Mouse (Mus musculus) kidney, postnatal 25 days (tissue): ENCODE data around the gene Chmp4b.

Experiments used
- DNase-seq, 2 experiments: peaks; one replicate each; pipeline ENCODE4 v3.0.0; 2021; ENCODE audit warnings: mixed read lengths in 2 of 2

The Chmp4b gene

GRCm38 (mm10) chr2:154684901-154685470 lies 33.5 kb downstream of the Chmp4b start:
- DNase-seq, result no peak

- DNase-seq, result no peak
These were observed 34.3 kb downstream of the Chmp4b start for GRCm38 (mm10) chr2:154685772-154686171.

GRCm38 (mm10) chr2:154686819-154687218 lies 35.3 kb downstream of the Chmp4b start:
- DNase-seq, result no peak

DNA sequence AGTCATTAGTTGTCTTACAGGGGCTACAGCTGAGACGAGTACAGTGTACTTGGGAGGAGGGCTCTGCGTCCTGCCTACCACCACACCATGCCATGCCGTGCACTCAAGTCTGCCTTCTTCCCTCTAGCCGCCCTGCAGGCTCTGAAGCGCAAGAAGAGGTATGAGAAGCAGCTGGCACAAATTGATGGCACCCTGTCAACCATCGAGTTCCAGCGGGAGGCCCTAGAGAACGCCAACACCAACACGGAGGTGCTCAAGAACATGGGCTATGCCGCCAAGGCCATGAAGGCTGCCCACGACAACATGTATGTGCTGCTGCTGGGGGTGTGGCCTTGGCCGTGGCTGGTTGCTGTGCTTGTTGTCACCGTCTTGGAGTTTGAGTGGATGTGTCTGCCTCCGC lies 37.9 kb downstream of the Chmp4b start:
- DNase-seq, result no peak

- DNase-seq, result no peak
These were observed 39.5 kb downstream of the Chmp4b start for GRCm38 (mm10) chr2:154690959-154691358.

DNA sequence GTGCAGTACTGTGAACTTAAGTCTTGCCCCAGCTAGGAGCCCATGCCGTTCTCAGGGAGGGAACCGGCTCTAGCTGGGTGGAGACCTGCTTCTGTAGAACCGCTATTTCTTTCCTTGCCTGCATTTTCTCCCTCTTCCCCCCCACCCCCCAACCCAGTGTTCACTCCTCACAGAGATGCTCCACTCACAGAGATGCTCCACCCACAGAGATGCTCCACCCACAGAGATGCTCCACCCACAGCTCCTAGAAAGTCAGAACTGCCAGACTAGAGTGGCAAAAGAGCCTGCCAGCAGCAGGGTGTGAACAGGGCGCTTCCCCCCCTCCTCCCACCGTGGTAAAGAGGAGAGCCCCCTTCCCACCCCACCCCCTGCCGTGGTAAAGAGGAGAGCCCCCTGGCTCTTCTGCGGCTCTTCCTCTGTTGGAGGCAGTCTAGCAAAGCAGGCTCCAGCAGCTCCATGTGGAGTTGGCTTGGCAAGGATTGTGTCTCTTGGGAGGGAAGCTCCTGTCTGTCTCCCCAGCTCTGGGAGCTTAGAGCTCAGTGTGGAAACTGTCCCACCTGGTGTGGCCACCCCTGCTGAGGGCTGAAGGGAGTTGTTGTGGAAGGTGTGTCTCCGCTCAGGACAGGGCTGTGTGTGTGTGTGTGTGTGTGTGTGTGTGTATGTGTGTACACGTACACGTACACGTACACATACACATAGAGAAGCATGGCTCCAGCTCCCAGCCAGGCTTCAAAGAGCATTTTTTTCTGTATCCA lies 41.9 kb downstream of the Chmp4b start:
- DNase-seq, result no peak

DNA sequence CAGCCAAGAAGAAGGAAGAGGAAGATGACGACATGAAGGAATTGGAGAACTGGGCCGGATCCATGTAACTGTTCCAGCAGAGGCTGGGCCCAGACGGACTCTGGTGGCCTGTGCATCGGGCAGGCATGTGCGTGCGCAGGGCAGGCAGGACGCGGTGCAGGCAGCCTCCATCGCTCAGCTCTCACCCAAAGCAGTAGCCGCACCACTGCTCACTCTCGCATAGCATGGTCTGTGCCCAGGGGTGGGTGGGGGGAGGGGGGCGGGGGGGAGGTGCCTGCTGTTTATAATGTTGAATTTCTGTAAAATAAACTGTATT lies 42.4 kb downstream of the Chmp4b start:
- DNase-seq, result no peak

GRCm38 (mm10) chr2:154695690-154696089 lies 44.2 kb downstream of the Chmp4b start:
- DNase-seq, result no peak

DNA sequence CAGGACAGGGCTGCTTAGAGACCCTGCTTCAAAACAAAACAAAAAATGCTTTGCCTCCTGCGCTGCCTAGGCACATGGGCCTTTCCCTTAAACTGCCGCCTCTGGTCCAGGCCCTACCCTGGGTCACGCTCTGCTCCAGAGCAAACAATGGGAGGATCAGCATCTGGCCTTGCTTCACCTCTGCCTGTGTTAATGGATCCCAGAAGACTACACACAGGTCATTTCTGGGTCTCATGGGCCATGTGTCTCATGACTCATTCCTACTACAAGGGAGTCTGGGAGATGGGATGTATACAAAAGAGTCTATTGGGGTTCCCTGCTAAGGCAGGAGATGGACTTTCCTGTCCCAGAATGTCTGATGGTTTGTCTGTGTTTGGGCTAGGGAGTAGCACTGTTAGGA lies 45.2 kb downstream of the Chmp4b start:
- DNase-seq, result no peak

- no peak for DNase-seq
These were observed 47.9 kb downstream of the Chmp4b start for GRCm38 (mm10) chr2:154699360-154699759.

DNA sequence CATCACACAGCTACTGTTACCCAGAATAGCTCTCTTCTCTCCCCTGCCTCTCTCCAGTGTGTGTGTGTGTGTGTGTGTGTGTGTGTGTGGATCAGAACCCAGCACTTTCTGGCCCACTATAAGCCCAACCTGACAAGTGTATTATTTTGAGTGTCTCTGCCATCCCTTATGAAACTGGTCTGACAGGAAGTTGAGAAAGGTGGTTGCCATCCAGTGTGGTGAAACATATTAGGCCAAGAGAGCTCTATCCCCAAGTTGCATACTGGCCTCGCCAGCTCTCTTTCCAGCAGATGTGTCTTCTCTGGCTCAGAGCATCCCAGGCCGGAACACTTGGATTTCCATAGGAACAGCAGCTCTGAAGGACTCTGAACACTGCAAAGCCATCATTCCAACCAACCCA lies 48.7 kb downstream of the Chmp4b start:
- no peak for DNase-seq

DNA sequence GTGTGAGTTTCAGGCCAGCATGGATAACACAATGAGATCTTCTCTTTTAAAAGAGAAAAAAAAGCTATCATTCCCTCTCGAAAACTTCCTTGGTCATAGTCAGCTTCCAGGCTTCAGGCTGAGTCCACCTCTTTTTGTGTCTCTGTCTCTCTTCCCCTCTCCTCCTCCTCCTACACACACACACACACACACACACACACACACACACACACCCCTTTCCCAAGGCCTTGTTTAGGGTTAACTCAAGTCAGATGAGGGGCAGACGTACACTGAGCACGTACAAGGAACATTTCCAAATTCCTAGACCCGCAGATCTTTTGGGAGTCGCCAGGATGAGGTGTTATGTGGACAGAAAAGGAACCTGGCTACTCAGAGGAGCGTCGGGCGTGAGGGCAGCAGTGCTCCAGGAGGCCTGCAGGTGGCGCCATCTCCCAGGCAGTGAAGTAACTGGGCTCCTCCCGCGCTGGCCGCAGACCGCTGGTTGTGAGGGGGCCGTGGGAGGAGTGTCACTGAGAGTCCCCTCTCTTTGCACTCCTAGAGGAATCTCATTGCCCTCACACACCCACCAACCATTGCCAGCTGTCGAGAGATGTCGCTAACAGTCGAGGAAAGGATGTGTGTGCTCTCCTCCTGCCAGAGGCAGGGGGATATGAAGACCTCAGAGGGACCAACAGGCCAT lies 51.3 kb downstream of the Chmp4b start:
- DNase-seq, result peak; percentile 72 to 73

GRCm38 (mm10) chr2:154706526-154707280 lies 55.2 kb downstream of the Chmp4b start:
- DNase-seq, result no peak

GRCm38 (mm10) chr2:154707284-154707683 lies 55.8 kb downstream of the Chmp4b start:
- DNase-seq, result no peak

GRCm38 (mm10) chr2:154707830-154708385 lies 56.4 kb downstream of the Chmp4b start:
- DNase-seq, result no peak

DNA sequence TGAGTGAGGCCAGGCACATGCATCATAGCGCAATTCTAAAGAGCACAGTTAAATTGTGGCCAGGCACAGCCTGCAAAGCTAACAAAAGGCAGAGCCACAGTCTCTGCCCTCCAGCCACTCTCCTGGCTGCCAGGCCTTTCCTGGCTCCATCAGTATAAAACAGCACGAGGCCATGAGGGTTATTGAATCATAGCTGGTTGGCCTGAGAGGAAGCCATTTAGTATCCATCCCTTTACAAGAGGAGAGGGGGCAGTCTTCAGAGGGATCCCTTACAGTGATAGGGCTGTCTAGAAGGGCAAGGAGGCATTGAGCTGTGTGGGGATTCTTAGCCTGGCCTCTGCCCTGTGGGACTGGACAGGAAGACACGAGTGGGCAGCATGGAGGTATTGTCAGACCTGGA lies 60.2 kb downstream of the Chmp4b start:
- DNase-seq, result no peak

DNA sequence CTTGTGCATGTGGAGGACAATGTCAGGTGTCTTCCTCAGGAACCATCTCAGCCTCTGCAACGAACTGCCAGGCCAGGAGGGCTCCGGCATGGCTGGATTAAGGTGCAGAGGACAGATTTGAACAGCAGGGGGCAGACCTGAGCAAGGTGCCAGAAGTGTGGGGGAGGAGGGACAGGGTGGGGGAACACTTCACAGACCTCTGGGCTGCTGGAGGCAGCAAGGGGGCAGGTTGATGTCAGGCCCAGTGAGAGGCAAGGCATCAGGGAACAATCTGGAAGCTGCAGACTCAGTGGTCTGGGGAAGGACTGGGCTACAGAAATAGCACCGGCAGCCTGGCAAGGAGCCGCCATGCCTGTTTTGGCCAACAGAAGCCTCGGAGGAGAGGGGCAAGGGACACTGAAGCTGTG lies 60.8 kb downstream of the Chmp4b start:
- DNase-seq, result peak in 1 of 2 experiments; percentile 50

DNA sequence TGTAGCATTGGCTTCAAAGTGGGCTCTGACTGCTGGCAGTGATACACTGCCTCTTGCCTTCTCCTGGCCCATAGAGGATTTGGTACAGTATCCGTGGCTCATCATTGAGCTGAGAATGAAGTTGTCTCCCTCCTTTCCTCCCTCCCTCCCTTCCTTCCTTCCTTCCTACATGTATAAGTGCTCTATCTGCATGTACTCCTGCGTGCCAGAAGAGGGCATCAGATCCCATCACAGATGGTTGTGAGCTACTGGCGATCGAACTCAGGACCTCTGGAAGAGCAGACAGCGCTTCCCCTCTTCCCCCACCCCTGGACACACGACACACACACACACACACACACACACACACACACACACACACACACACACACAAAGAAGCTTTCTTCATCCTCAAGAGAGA lies 61.6 kb downstream of the Chmp4b start:
- DNase-seq, result no peak

- no peak for DNase-seq
These were observed 62.5 kb downstream of the Chmp4b start for GRCm38 (mm10) chr2:154713964-154714363.

DNA sequence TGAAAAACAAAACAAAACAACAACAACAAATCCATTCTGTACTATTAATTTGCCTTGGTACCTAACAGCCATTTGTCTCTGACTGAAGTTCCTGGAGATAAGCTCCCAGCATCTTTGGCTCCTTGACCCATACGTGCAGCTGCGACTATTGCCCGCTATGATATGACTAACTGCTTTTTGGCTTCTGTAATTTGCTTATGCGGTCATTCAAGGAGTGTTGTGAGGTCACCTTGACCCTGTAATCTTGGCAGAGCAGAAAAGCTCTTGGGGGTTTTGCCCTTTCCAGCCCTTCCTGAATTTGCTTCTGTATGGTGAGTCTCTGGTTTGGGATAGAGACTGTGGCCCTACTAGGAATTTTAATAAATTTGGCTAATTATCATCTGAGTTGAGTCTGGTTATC lies 65.1 kb downstream of the Chmp4b start:
- DNase-seq, result no peak

- no peak for DNase-seq
These were observed 65.6 kb downstream of the Chmp4b start for GRCm38 (mm10) chr2:154717081-154717480.

- no peak for DNase-seq
These were observed 67.5 kb downstream of the Chmp4b start for GRCm38 (mm10) chr2:154718855-154719556.

GRCm38 (mm10) chr2:154720315-154720714 lies 68.8 kb downstream of the Chmp4b start:
- DNase-seq, result no peak
